27 mouse cellular contexts compared by ENCODE assay signal in the genomic region with DNA sequence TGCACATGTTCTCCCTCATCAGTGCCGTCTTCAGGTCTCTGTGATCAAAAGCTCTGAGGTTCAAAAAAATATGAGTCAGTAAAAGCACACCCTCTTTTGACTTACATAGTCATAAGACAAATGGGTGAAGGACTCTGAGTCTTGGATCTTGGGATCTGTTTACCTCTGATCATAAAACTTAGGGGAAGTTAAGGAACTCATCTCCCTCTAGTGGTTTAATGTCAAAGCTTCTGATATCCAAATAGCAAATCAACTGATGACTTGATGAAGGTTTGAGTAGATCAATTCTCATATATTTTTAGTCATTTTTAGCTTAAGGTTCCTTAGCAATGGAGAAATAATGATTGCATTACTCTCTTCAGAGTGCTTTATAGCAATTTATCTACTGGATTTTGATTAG.
DNase-seq lines count a peak whose midpoint lies in the region; ATAC-seq and TF ChIP-seq lines count a peak whose summit lies in the region.
"Had no signal": no experiment of that assay in that cellular context is flagged by ENCODE, and none has a peak within 500 bp of the region (broad histone marks: within the 10 kb centered on the region; RNA-seq: fewer than 3 reads in every experiment).

No protein-coding gene starts in this region.

- TF ChIP-seq EP300 in lung, postnatal 0 days (IDR thresholded peaks at IDR 0.05) = no peak
- TF ChIP-seq EP300 in stomach, postnatal 0 days (optimal IDR thresholded peaks at IDR 0.05) = no peak

- peak; percentile 22 for TF ChIP-seq CTCF in intestine, postnatal 0 days (IDR thresholded peaks at IDR 0.05; ENCODE audit: low read depth)
- TF ChIP-seq CTCF in lung, postnatal 0 days (IDR thresholded peaks at IDR 0.05) = peak; percentile 14; the same call in 1 of the 2 replicates
- TF ChIP-seq CTCF in stomach, postnatal 0 days (IDR thresholded peaks at IDR 0.05; ENCODE audit: low read depth) = peak; percentile 40; the same call in 1 of the 2 replicates

- H3K4me3 ChIP-seq in intestine, postnatal 0 days (ENCODE audit: low read depth, low read length) = no peak overlapping the region
- H3K4me3 ChIP-seq in intestine, embryonic 15.5 days (replicated peaks) = no peak overlapping the region
- no peak overlapping the region for H3K4me3 ChIP-seq in lung, postnatal 0 days (ENCODE audit: low read depth, low read length)
- no peak overlapping the region for H3K4me3 ChIP-seq in stomach, postnatal 0 days (ENCODE audit: low read depth, low read length)
- H3K4me3 ChIP-seq: embryonic facial prominence, embryonic 12.5 days; kidney, embryonic 15.5 days; megakaryocyte, embryonic 14.5 days; midbrain, embryonic 12.5 days; neural tube, embryonic 15.5 days had no signal

- ATAC-seq in intestine, postnatal 0 days = no peak
- no peak for ATAC-seq in intestine, embryonic 15.5 days
- ATAC-seq in lung, postnatal 0 days = no peak
- no peak for ATAC-seq in stomach, postnatal 0 days (ENCODE audit: low FRiP score, low TSS enrichment)
- ATAC-seq: forebrain, embryonic 14.5 days; Patski had no signal

- H3K4me1 ChIP-seq in intestine, postnatal 0 days (replicated peaks; ENCODE audit: control insufficient read depth, insufficient read depth, low read length) = no peaks in the 10 kb centered on the region
- H3K4me1 ChIP-seq in intestine, embryonic 15.5 days (replicated peaks) = no peaks in the 10 kb centered on the region
- no peaks in the 10 kb centered on the region for H3K4me1 ChIP-seq in lung, postnatal 0 days (ENCODE audit: insufficient read depth, low read depth, low read length)
- no peaks in the 10 kb centered on the region for H3K4me1 ChIP-seq in stomach, postnatal 0 days (replicated peaks; ENCODE audit: control insufficient read depth, insufficient read depth)
- H3K4me1 ChIP-seq: embryonic facial prominence, embryonic 12.5 days; kidney, embryonic 15.5 days; megakaryocyte, embryonic 14.5 days; midbrain, embryonic 12.5 days; neural tube, embryonic 15.5 days had no signal

- H3K4me2 ChIP-seq in intestine, postnatal 0 days (replicated peaks; ENCODE audit: low read depth) = no peak overlapping the region
- H3K4me2 ChIP-seq in intestine, embryonic 15.5 days (replicated peaks) = no peak overlapping the region
- H3K4me2 ChIP-seq in lung, postnatal 0 days (replicated peaks; ENCODE audit: low read depth, low read length) = no peak overlapping the region
- H3K4me2 ChIP-seq in stomach, postnatal 0 days (replicated peaks; ENCODE audit: low read depth) = no peak overlapping the region
- H3K4me2 ChIP-seq: embryonic facial prominence, embryonic 12.5 days; kidney, embryonic 15.5 days; midbrain, embryonic 12.5 days; neural tube, embryonic 15.5 days had no signal

- H3K9ac ChIP-seq in intestine, postnatal 0 days (ENCODE audit: low read depth, low read length) = no peak overlapping the region
- no peak overlapping the region for H3K9ac ChIP-seq in intestine, embryonic 15.5 days
- no peak overlapping the region for H3K9ac ChIP-seq in lung, postnatal 0 days (replicated peaks; ENCODE audit: low read depth)
- no peak overlapping the region for H3K9ac ChIP-seq in stomach, postnatal 0 days (ENCODE audit: low read length)
- H3K9ac ChIP-seq: embryonic facial prominence, embryonic 12.5 days; kidney, embryonic 15.5 days; liver, embryonic 14.5 days; midbrain, embryonic 12.5 days; neural tube, embryonic 15.5 days had no signal

- H3K36me3 ChIP-seq in intestine, postnatal 0 days (ENCODE audit: control insufficient read depth, insufficient read depth) = no peaks in the 10 kb centered on the region
- no peaks in the 10 kb centered on the region for H3K36me3 ChIP-seq in intestine, embryonic 15.5 days
- no peaks in the 10 kb centered on the region for H3K36me3 ChIP-seq in lung, postnatal 0 days (ENCODE audit: insufficient read depth, low read length)
- no peaks in the 10 kb centered on the region for H3K36me3 ChIP-seq in stomach, postnatal 0 days (ENCODE audit: control insufficient read depth, insufficient read depth, low read length)
- H3K36me3 ChIP-seq: embryonic facial prominence, embryonic 12.5 days; G1E; kidney, embryonic 15.5 days; midbrain, embryonic 12.5 days; neural tube, embryonic 15.5 days had no signal

- H3K27ac ChIP-seq in intestine, postnatal 0 days (ENCODE audit: low read depth, low read length) = no peak overlapping the region
- H3K27ac ChIP-seq in intestine, embryonic 15.5 days = no peak overlapping the region
- no peak overlapping the region for H3K27ac ChIP-seq in lung, postnatal 0 days (ENCODE audit: low read length)
- no peak overlapping the region for H3K27ac ChIP-seq in stomach, postnatal 0 days (replicated peaks)
- H3K27ac ChIP-seq: embryonic facial prominence, embryonic 12.5 days; kidney, embryonic 15.5 days; liver, embryonic 14.5 days; midbrain, embryonic 12.5 days; neural tube, embryonic 15.5 days had no signal

- no peaks in the 10 kb centered on the region for H3K27me3 ChIP-seq in intestine, postnatal 0 days (replicated peaks; ENCODE audit: control insufficient read depth, insufficient read depth, low read length)
- no peaks in the 10 kb centered on the region for H3K27me3 ChIP-seq in intestine, embryonic 15.5 days (replicated peaks)
- no peaks in the 10 kb centered on the region for H3K27me3 ChIP-seq in lung, postnatal 0 days (replicated peaks; ENCODE audit: insufficient read depth, low read length)
- H3K27me3 ChIP-seq in stomach, postnatal 0 days (ENCODE audit: control insufficient read depth, insufficient read depth, low read length) = no peaks in the 10 kb centered on the region
- H3K27me3 ChIP-seq: embryonic facial prominence, embryonic 12.5 days; kidney, embryonic 15.5 days; megakaryocyte, embryonic 14.5 days; midbrain, embryonic 12.5 days; neural tube, embryonic 15.5 days had no signal

- WGBS in intestine, postnatal 0 days = 72% methylated on average over 1 of the region's 1 CpGs
- 77% methylated on average over 1 of the region's 1 CpGs for WGBS in intestine, embryonic 15.5 days
- WGBS in lung, postnatal 0 days = 72% methylated on average over 1 of the region's 1 CpGs
- WGBS in stomach, postnatal 0 days = 53% methylated on average over 1 of the region's 1 CpGs

- H3K9me3 ChIP-seq in intestine, postnatal 0 days (ENCODE audit: control insufficient read depth) = no peaks in the 10 kb centered on the region
- H3K9me3 ChIP-seq in intestine, embryonic 15.5 days = no peaks in the 10 kb centered on the region
- H3K9me3 ChIP-seq in lung, postnatal 0 days (ENCODE audit: low read length) = no peaks in the 10 kb centered on the region
- H3K9me3 ChIP-seq in stomach, postnatal 0 days (ENCODE audit: control insufficient read depth, low read length) = no peaks in the 10 kb centered on the region
- H3K9me3 ChIP-seq: embryonic facial prominence, embryonic 12.5 days; kidney, embryonic 15.5 days; megakaryocyte, embryonic 14.5 days; midbrain, embryonic 12.5 days; neural tube, embryonic 15.5 days had no signal

- no peak for DNase-seq in lung, postnatal 0 days (ENCODE audit: low spot score)
- DNase-seq in lung, adult 18-20 months = no peak
- peak; percentile 17 for DNase-seq in ES-CJ7 (ENCODE audit: low read depth, low spot score)
- no peak for DNase-seq in stomach, postnatal 0 days (ENCODE audit: low spot score)
- DNase-seq in natural killer cell, adult 2 months (ENCODE audit: low spot score in 2 of 2) = no peak
- DNase-seq: adrenal gland, postnatal 14 days; B cell, adult 2 months; cerebellum, adult 11-12 months; cerebellum, adult 9-11 months; embryo, embryonic 11 days; gastrocnemius, postnatal 10 days; kidney, adult 11 months; kidney, postnatal 36 days; layer of hippocampus, postnatal 36 days; liver; lung, postnatal 4 days had no signal
